Comparison of ENCODE assay signal across 14 mouse cellular contexts in genomic region chr13:63276389-63276788, GRCm38 (mm10).
DNase-seq lines count a peak whose midpoint lies in the region; ATAC-seq lines count a peak whose summit lies in the region.
"Had no signal": no experiment of that assay in that cellular context is flagged by ENCODE, and none has a peak within 500 bp of the region (broad histone marks: within the 10 kb centered on the region; RNA-seq: fewer than 3 reads in every experiment).

No protein-coding gene starts in this region.

- H3K36me3 ChIP-seq in heart, embryonic 13.5 days, result no peaks in the 10 kb centered on the region
- no peaks in the 10 kb centered on the region for H3K36me3 ChIP-seq in neural tube, embryonic 12.5 days
- no peaks in the 10 kb centered on the region for H3K36me3 ChIP-seq in neural tube, embryonic 15.5 days
- H3K36me3 ChIP-seq in limb, embryonic 13.5 days, result peaks cover 5% of the 10 kb centered on the region
- H3K36me3 ChIP-seq in liver, embryonic 12.5 days, result no peaks in the 10 kb centered on the region

- 84% methylated on average over 4 of the region's 4 CpGs for WGBS in heart, embryonic 13.5 days
- 93% methylated on average over 4 of the region's 4 CpGs for WGBS in neural tube, embryonic 12.5 days
- WGBS in neural tube, embryonic 15.5 days, result 90% methylated on average over 4 of the region's 4 CpGs
- 85% methylated on average over 4 of the region's 4 CpGs for WGBS in limb, embryonic 13.5 days
- WGBS in liver, embryonic 12.5 days (ENCODE audit: insufficient replicate concordance), result 84% methylated on average over 4 of the region's 4 CpGs

- H3K9me3 ChIP-seq in heart, embryonic 13.5 days, result no peaks in the 10 kb centered on the region
- no peaks in the 10 kb centered on the region for H3K9me3 ChIP-seq in neural tube, embryonic 12.5 days
- H3K9me3 ChIP-seq in neural tube, embryonic 15.5 days (replicated peaks), result no peaks in the 10 kb centered on the region
- no peaks in the 10 kb centered on the region for H3K9me3 ChIP-seq in limb, embryonic 13.5 days
- no peaks in the 10 kb centered on the region for H3K9me3 ChIP-seq in liver, embryonic 12.5 days (replicated peaks)

- no peak overlapping the region for H3K4me2 ChIP-seq in heart, embryonic 13.5 days
- H3K4me2 ChIP-seq in neural tube, embryonic 12.5 days (replicated peaks), result peak overlapping the region; percentile 3; the same call in 1 of the 2 replicates
- H3K4me2 ChIP-seq in neural tube, embryonic 15.5 days, result no peak overlapping the region
- peak overlapping the region; percentile 70 for H3K4me2 ChIP-seq in limb, embryonic 13.5 days (replicated peaks)
- H3K4me2 ChIP-seq in liver, embryonic 12.5 days, result no peak overlapping the region

- no peak for ATAC-seq in heart, embryonic 13.5 days (ENCODE audit: extremely low read depth, insufficient number of reproducible peaks, low FRiP score, low TSS enrichment)
- no peak for ATAC-seq in neural tube, embryonic 12.5 days (ENCODE audit: low FRiP score, low read depth)
- no peak for ATAC-seq in neural tube, embryonic 15.5 days (ENCODE audit: low FRiP score)
- ATAC-seq in limb, embryonic 13.5 days (ENCODE audit: low FRiP score, low read depth), result no peak
- ATAC-seq in liver, embryonic 12.5 days, result no peak
- ATAC-seq: liver, postnatal 0 days; midbrain, embryonic 16.5 days had no signal

- H3K27me3 ChIP-seq in heart, embryonic 13.5 days (replicated peaks), result no peaks in the 10 kb centered on the region
- H3K27me3 ChIP-seq in neural tube, embryonic 12.5 days (replicated peaks), result 0 out of 2 replicates have a peak, but pooled peaks cover 4% of the 10 kb centered on the region
- H3K27me3 ChIP-seq in neural tube, embryonic 15.5 days (replicated peaks), result no peaks in the 10 kb centered on the region
- H3K27me3 ChIP-seq in limb, embryonic 13.5 days, result no peaks in the 10 kb centered on the region
- peaks cover 7% of the 10 kb centered on the region; the same call in 1 of the 2 replicates for H3K27me3 ChIP-seq in liver, embryonic 12.5 days (replicated peaks)

- H3K9ac ChIP-seq in heart, embryonic 13.5 days, result no peak overlapping the region
- no peak overlapping the region for H3K9ac ChIP-seq in neural tube, embryonic 12.5 days
- no peak overlapping the region for H3K9ac ChIP-seq in neural tube, embryonic 15.5 days (replicated peaks)
- H3K9ac ChIP-seq in limb, embryonic 13.5 days, result peak overlapping the region; percentile 51; the same call in 1 of the 2 replicates
- H3K9ac ChIP-seq in liver, embryonic 12.5 days, result no peak overlapping the region
- H3K9ac ChIP-seq: liver, postnatal 0 days had no signal

- H3K4me1 ChIP-seq in heart, embryonic 13.5 days, result peaks cover 95% of the 10 kb centered on the region
- H3K4me1 ChIP-seq in neural tube, embryonic 12.5 days, result peaks cover 51% of the 10 kb centered on the region
- H3K4me1 ChIP-seq in neural tube, embryonic 15.5 days, result peaks cover 40% of the 10 kb centered on the region
- peaks cover 95% of the 10 kb centered on the region for H3K4me1 ChIP-seq in limb, embryonic 13.5 days
- H3K4me1 ChIP-seq in liver, embryonic 12.5 days, result peaks cover 40% of the 10 kb centered on the region

- no peak for DNase-seq in heart, postnatal 4 days
- no peak for DNase-seq in thymus, postnatal 10 days (ENCODE audit: low spot score in 2 of 2)
- no peak for DNase-seq in cerebellum, postnatal 14 days
- DNase-seq: cerebellum, adult 11 months; heart, postnatal 36 days; kidney, adult 11 months; liver, postnatal 0 days; right cerebral cortex, postnatal 4 days had no signal

- H3K4me3 ChIP-seq in heart, embryonic 13.5 days, result no peak overlapping the region
- no peak overlapping the region for H3K4me3 ChIP-seq in neural tube, embryonic 12.5 days
- no peak overlapping the region for H3K4me3 ChIP-seq in neural tube, embryonic 15.5 days (replicated peaks)
- peak overlapping the region; percentile 50 for H3K4me3 ChIP-seq in limb, embryonic 13.5 days
- H3K4me3 ChIP-seq in liver, embryonic 12.5 days, result no peak overlapping the region

- 0 out of 2 replicates have a peak overlapping the region, but pooled peaks have one; percentile 36 for H3K27ac ChIP-seq in heart, embryonic 13.5 days (replicated peaks)
- no peak overlapping the region for H3K27ac ChIP-seq in neural tube, embryonic 12.5 days
- no peak overlapping the region for H3K27ac ChIP-seq in neural tube, embryonic 15.5 days (replicated peaks)
- 0 out of 2 replicates have a peak overlapping the region, but pooled peaks have one; percentile 23 for H3K27ac ChIP-seq in limb, embryonic 13.5 days
- H3K27ac ChIP-seq in liver, embryonic 12.5 days, result no peak overlapping the region

Comparison
In these comparisons a context has a peak if more than half of its experiments do, and no peak if none do; other contexts are left out.
1. H3K4me2 ChIP-seq: peak in neural tube, embryonic 12.5 days (single experiment) and limb, embryonic 13.5 days (single experiment); none in heart, embryonic 13.5 days (single experiment), neural tube, embryonic 15.5 days (single experiment) and liver, embryonic 12.5 days (single experiment).
2. H3K27ac ChIP-seq: peak in heart, embryonic 13.5 days (single experiment) and limb, embryonic 13.5 days (single experiment); none in neural tube, embryonic 12.5 days (single experiment), neural tube, embryonic 15.5 days (single experiment) and liver, embryonic 12.5 days (single experiment).